Mouse (Mus musculus) adrenal gland, postnatal 14 days (tissue): ENCODE data around the gene Tmem95. TPM values are rescaled to one million over a fixed set of nuclear protein-coding genes. Genes with fewer than 3 reads are reported as not detected.

Experiments used
- DNase-seq: peaks from one replicate; pipeline ENCODE4 v3.0.0; 2021; ENCODE audit warnings: mixed read lengths
- microRNA-seq, 2 experiments: library from miRNA; unstranded; fragments of <30 nt; microRNA quantifications; one replicate each; pipeline ENCODE4 v1.2.0; 2021
- total RNA-seq: library from RNA; stranded (reverse); gene quantifications from 2 replicates; pipeline ENCODE4 v1.2.3, GENCODE M21; 2021

Tmem95 gene
- total RNA-seq, 1 experiment from 2014 or later, result not detected

GRCm38 (mm10) chr11:69846198-69846680 lies 31.6 kb downstream of the Tmem95 start, which contains the start of gene Plscr3:
Plscr3 (plus strand) TSS chr11:69846376.
- peak; percentile 96 for DNase-seq

GRCm38 (mm10) chr11:69838714-69839104 lies 39.1 kb downstream of the Tmem95 start:
- peak; percentile 38 for DNase-seq

- DNase-seq, result peak; percentile 96
Measured at GRCm38 (mm10) chr11:69837952-69838713, 39.7 kb downstream of the Tmem95 start, which contains the start of gene Tmem256. Tmem256 (plus strand) TSS chr11:69838514.

- peak; percentile 86 for DNase-seq
Measured at GRCm38 (mm10) chr11:69837604-69837951, 40.2 kb downstream of the Tmem95 start, which contains the start of gene Nlgn2. Nlgn2 (minus strand) TSS chr11:69837784.

- peak; percentile 58 for DNase-seq
Measured at GRCm38 (mm10) chr11:69836703-69837576, 40.9 kb downstream of the Tmem95 start.

- DNase-seq, result no peak
Measured at GRCm38 (mm10) chr11:69835966-69836335, 41.9 kb downstream of the Tmem95 start.

GRCm38 (mm10) chr11:69835326-69835965 lies 42.4 kb downstream of the Tmem95 start:
- no peak for DNase-seq

- peak; percentile 63 for DNase-seq
Measured at GRCm38 (mm10) chr11:69834001-69834549, 43.7 kb downstream of the Tmem95 start.

GRCm38 (mm10) chr11:69833554-69833953 lies 44.3 kb downstream of the Tmem95 start:
- DNase-seq, result no peak

- DNase-seq, result no peak
Measured at GRCm38 (mm10) chr11:69828832-69829231, 49.0 kb downstream of the Tmem95 start.

Small RNAs within 50 kb of the gene (microRNA-seq; reads per million reads assigned to microRNA genes)
- 0 reads per million in 2 experiments for gene Mir6924

Other genes starting within 250 kb of the Tmem95 start
- gene Fxr2, start 245.0 kb downstream of the Tmem95 start, total RNA-seq, result 75.5 and 84.3 TPM in 2 replicates
- 0.45 TPM in 1 of 2 replicates, not detected in the other for gene Sox15, start 222.7 kb downstream of the Tmem95 start, total RNA-seq
- gene Mpdu1, start 215.4 kb downstream of the Tmem95 start, total RNA-seq, result 96.2 and 101 TPM in 2 replicates
- gene Cd68, start 211.9 kb downstream of the Tmem95 start, total RNA-seq, result 8.6 and 12.2 TPM in 2 replicates
- 642 and 752 TPM in 2 replicates for gene Eif4a1, start 205.6 kb downstream of the Tmem95 start, total RNA-seq
- 71.6 and 72.4 TPM in 2 replicates for gene Senp3, start 195.9 kb downstream of the Tmem95 start, total RNA-seq
- 2.7 and 4.0 TPM in 2 replicates for gene Tnfsf13, start 192.2 kb downstream of the Tmem95 start, total RNA-seq
- 20.3 and 21.5 TPM in 2 replicates for gene Tnfsf12, start 182.2 kb downstream of the Tmem95 start, total RNA-seq
- gene Tnfsfm13, start 181.9 kb downstream of the Tmem95 start, total RNA-seq, result 3.9 and 4.6 TPM in 2 replicates
- gene Polr2a, start 119.4 kb downstream of the Tmem95 start, total RNA-seq, result 78.0 and 84.0 TPM in 2 replicates
- not detected in 2 replicates for gene Slc35g3, start 116.0 kb downstream of the Tmem95 start, total RNA-seq
- 39.9 and 42.4 TPM in 2 replicates for gene Zbtb4, start 112.1 kb downstream of the Tmem95 start, total RNA-seq
- gene Chrnb1, start 82.1 kb downstream of the Tmem95 start, total RNA-seq, result 2.4 and 3.2 TPM in 2 replicates
- gene Fgf11, start 76.2 kb downstream of the Tmem95 start, total RNA-seq, result 3.5 and 3.8 TPM in 2 replicates
- gene Tmem102, start 72.4 kb downstream of the Tmem95 start, total RNA-seq, result 0.74 and 1.1 TPM in 2 replicates
- not detected in 2 replicates for gene Gm39566, start 62.7 kb downstream of the Tmem95 start, total RNA-seq
- not detected in 2 replicates for gene Spem2, start 59.6 kb downstream of the Tmem95 start, total RNA-seq
- gene Spem1, start 55.8 kb downstream of the Tmem95 start, total RNA-seq, result 0.38 TPM in 1 of 2 replicates, not detected in the other
- 17.6 and 20.6 TPM in 2 replicates for gene Nlgn2, start 40.2 kb downstream of the Tmem95 start, total RNA-seq
- gene Tmem256, start 39.5 kb downstream of the Tmem95 start, total RNA-seq, result 114 and 128 TPM in 2 replicates
- gene Plscr3, start 31.6 kb downstream of the Tmem95 start, total RNA-seq, result 50.5 and 51.3 TPM in 2 replicates
- gene Tnk1, start 19.3 kb downstream of the Tmem95 start, total RNA-seq, result 0.30 TPM in 1 of 2 replicates, not detected in the other
- gene Kctd11, start 3.4 kb upstream of the Tmem95 start, total RNA-seq, result 4.1 and 4.4 TPM in 2 replicates
- gene Acap1, start 17.5 kb upstream of the Tmem95 start, total RNA-seq, result 2.1 and 14.4 TPM in 2 replicates
- gene 2810408A11Rik, start 23.0 kb upstream of the Tmem95 start, total RNA-seq, result 1.8 and 2.1 TPM in 2 replicates
- gene Neurl4, start 23.1 kb upstream of the Tmem95 start, total RNA-seq, result 45.9 and 48.8 TPM in 2 replicates
- gene Gps2, start 35.9 kb upstream of the Tmem95 start, total RNA-seq, result 52.3 and 57.3 TPM in 2 replicates
- gene Eif5a, start 43.9 kb upstream of the Tmem95 start, total RNA-seq, result 616 and 636 TPM in 2 replicates
- gene Ybx2, start 57.8 kb upstream of the Tmem95 start, total RNA-seq, result 27.3 and 39.6 TPM in 2 replicates
- 65.2 and 78.7 TPM in 2 replicates for gene Slc2a4, start 70.2 kb upstream of the Tmem95 start, total RNA-seq
- 1.1 TPM in 1 of 2 replicates, not detected in the other for gene Cldn7, start 86.8 kb upstream of the Tmem95 start, total RNA-seq
- gene Ctdnep1, start 103.1 kb upstream of the Tmem95 start, total RNA-seq, result 128 and 129 TPM in 2 replicates
- gene Elp5, start 104.5 kb upstream of the Tmem95 start, total RNA-seq, result 65.2 and 73.2 TPM in 2 replicates
- gene Gabarap, start 113.1 kb upstream of the Tmem95 start, total RNA-seq, result 344 and 351 TPM in 2 replicates
- gene Phf23, start 117.8 kb upstream of the Tmem95 start, total RNA-seq, result 47.3 and 53.2 TPM in 2 replicates
- gene Dvl2, start 122.6 kb upstream of the Tmem95 start, total RNA-seq, result 16.0 and 23.1 TPM in 2 replicates
- gene Acadvl, start 137.4 kb upstream of the Tmem95 start, total RNA-seq, result 1,177 and 1,207 TPM in 2 replicates
- 31.9 and 37.0 TPM in 2 replicates for gene Dlg4, start 138.9 kb upstream of the Tmem95 start, total RNA-seq
- 2.2 and 47.3 TPM in 2 replicates for gene Asgr1, start 176.1 kb upstream of the Tmem95 start, total RNA-seq
- 1.9 and 30.0 TPM in 2 replicates for gene Asgr2, start 214.6 kb upstream of the Tmem95 start, total RNA-seq